Mouse (Mus musculus) layer of hippocampus, adult 18-20 months (tissue): ENCODE data around the gene Fam81a. TPM values are rescaled to one million over a fixed set of nuclear protein-coding genes. Genes with fewer than 3 reads are reported as not detected.

Source experiments
- DNase-seq, 2 experiments: peaks; one replicate each; pipeline ENCODE4 v3.0.0; 2022; ENCODE audit warnings: low spot score in 2 of 2
- total RNA-seq, 2 experiments: library from RNA; stranded (reverse); gene quantifications; 2 replicates each; pipeline ENCODE4 v1.2.3; 2021

Fam81a gene
- total RNA-seq, 2 experiments from 2014 or later = 100 to 105 TPM

- DNase-seq = no peak
Measured at GRCm38 (mm10) chr9:70062012-70062411, 80.3 kb downstream of the Fam81a start.

GRCm38 (mm10) chr9:70053411-70053810, 88.9 kb downstream of the Fam81a start:
- DNase-seq = no peak

GRCm38 (mm10) chr9:70052730-70053129, 89.6 kb downstream of the Fam81a start:
- no peak for DNase-seq

DNA sequence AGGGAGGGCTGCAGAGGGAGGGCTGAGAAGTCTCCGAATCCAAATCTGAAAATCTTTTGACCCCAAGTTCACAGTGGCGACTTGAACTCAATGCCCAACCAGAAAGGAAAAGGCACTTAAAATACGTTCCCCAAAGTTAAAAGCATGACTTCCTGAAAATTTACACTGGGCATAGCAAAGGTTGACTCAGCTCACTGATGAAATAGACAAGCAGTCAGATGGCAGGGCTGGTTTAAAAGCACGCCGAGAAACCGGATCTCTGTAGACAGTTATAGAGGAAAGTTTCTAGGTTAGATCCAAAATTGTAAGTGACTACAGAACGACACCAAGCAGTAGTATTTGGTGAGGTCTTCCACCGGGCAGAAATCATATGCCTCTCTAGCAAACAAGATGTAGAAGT, 92.5 kb downstream of the Fam81a start:
- no peak for DNase-seq

DNA sequence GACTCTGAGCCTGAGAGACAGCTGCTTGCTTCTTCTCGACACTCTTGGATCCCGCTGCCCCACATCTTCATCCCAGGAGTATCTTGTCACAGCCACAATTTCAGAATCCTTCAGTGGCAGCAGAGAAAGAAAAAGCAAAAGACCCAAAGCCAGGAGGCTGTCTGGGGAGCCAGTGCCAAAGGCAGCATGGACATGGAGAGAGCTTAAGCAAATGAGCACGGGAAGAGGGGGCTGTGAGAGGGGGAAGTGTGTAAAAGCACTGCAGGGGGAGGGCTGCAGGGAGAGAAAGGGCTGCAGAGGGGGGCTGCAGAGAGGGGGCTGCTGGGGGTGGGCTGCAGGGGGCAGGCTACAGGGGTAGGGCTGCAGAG, 93.0 kb downstream of the Fam81a start:
- DNase-seq = no peak

DNA sequence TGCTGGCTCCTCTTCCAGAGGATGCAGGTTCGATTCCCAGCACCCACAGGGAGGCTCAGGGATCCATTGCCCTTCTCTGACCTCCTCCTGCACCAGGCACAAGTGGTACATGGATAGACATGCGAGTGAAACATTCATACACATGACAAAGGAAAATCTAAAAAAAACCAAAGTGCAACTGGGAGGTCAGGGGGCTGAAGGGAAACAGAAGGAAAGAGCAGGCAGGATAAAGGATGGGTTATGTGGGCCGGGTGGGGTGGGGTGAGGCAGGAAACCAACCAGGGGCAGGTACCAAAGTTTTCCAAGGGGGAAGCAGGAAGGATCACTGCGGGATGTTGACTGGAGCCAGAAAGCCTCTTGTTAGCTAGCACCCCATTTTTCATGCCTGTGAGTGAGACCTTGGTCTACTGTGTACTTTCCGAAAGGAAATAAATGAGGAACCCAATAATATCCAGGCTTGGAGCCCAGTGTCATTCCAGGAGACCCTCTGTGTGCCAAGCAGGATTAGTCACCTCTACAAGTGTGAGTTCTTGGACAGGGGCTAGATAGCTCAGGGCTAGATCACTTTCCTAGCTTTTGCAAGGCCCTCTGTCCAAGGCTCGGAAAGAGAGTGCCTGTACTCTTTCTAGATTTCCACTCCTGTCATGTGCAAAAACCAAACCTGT, 93.5 kb downstream of the Fam81a start:
- no peak for DNase-seq

DNA sequence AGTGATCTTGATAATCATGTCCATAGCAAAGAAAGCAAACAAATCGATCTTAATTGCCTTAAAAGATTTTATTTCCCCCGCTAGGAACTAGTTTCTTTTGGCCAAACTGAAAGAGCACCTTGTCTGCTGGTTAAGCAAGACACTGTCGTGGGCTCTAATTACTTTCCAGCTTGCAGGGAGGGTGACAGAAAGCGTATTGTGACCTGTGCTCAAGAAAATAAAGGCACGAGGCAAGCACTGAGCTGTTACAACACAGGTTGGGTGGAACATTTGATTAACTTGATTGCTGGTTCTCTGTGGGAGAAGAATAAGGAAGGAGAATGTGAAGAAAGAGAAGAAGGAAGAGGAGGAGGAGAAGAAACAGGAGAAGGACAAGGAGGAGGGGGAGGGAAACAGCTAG, 94.1 kb downstream of the Fam81a start:
- DNase-seq = no peak

DNA sequence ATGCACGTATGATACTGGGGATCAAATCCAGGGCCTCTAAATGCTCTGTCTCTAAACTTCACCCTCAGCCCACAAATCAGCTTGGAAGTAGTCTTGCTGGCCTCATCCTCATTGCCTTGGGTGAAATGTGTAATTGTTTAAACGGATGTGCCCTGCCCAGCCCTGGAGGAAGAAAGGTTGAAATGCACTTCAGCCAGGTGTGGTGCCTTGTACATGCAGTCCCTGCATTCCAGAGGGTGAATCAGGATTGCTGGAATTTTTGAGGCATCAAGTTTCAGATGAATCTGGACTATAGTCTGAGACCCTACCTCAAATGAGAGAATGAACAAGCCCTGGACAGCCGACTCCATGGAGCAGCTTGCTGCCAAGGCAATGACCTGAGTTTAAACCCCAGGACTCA, 94.5 kb downstream of the Fam81a start:
- no peak for DNase-seq

- DNase-seq = no peak
Measured at GRCm38 (mm10) chr9:70046255-70046654, 96.1 kb downstream of the Fam81a start.

GRCm38 (mm10) chr9:70044865-70045264, 97.5 kb downstream of the Fam81a start:
- DNase-seq = no peak

DNA sequence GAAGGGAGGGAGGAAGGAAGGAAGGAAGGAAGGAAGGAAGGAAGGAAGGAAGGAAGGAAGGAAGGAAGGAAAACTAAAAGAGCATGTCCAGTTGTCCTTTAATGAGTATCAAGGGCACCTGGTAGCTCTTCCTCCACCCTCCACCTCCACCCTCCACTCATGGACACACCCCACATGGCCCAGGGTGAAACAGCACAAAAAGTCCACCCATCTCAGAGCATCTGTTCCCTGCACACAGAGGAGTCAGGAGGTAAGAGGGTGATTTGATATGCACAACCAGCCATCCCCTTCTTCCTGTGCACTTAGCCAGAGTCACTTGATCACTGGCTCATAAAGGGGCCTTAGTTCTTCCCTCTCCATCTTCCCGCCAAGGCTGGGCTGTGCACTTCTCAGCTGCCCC, 99.4 kb downstream of the Fam81a start:
- DNase-seq = no peak

DNA sequence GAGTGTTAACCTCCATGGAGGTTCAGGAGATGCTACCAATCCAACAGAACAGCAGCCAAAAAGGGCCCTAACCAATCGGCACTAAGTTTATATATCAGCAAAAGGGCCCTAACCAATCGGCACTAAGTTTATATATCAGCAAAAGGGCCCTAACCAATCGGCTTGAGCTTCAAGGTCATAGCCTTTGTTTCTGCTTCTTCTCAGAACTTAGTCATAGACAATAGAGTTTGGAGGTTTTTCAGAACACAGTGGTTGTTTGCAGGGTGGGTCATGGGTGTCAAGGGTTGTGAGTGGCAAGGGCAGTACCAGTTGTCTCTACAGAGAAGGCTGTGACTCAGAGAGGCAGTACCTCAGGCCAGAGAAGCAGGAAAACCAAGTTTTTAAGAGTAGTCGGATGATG, 100.2 kb downstream of the Fam81a start:
- DNase-seq = no peak

DNA sequence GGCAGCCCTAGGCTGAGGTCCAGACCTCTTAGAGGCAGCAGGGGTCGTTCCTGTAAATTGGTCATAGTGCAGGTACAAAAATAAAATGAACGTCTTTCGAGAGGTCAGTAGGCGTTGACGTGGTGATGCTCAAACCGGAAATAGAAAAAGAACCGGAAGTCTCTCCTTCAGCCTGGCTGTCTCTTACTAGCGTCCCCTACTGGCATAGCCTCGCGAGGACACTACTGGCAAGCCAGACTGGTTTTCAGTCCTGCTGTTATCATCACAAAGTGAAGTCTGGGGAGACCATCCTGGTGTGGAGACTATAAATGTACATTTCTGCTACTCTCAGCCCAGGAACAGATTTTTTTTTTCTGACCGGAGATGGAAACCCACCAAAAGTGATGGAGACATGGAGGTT, 101.8 kb downstream of the Fam81a start:
- no peak for DNase-seq

DNA sequence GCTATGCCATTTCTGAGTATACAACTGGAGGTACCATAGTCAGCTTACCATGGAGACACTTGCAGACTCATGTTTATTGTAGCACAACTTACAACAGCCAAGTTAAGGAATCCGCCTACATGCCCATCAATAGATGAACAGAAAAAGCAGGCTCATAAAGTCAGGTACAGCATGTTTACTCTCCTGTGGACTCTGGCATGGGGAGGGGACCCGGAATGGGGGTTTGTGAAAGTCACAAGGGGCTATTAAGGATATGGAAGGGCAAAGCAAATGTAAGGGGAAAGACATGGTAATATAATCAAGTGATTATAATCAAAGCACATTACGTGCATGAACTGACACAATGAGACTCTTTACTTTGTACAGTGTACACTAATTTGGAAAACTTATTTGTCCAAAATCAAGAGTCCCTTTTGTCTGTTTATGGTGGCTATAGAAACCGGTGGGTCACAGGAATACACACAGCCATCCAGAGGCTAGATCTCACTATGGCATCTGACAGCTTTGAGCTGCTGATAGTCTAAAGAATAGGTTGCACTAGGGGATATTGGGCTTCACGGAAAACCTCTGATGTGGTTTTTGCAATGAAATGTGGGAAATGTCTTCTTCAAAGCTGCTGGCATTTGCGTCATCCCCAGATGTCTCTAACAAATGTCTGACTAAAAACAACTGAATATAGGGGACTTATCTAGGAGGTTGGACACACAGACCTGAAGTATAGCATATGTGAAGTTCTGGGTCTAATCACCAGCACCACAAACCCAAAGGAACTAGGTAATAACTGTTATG, 102.6 kb downstream of the Fam81a start:
- DNase-seq = no peak

Other genes with a start within 250 kb of the Fam81a start
- gene Bnip2, start 153.1 kb downstream of the Fam81a start, total RNA-seq = 10 to 100 TPM; 37.9 to 38.0 TPM
- 10 to 100 TPM; 48.8 to 50.7 TPM for gene Gtf2a2, start 130.0 kb downstream of the Fam81a start, total RNA-seq
- gene Gcnt3, start 104.5 kb downstream of the Fam81a start, total RNA-seq = not detected
- 1 to 10 TPM; 9.0 to 9.6 TPM for gene Myo1e, start 64.8 kb upstream of the Fam81a start, total RNA-seq